Mouse (Mus musculus) forebrain, embryonic 10.5 days (tissue): ENCODE data around the gene Cdh13. TPM values are rescaled to one million over a fixed set of nuclear protein-coding genes. Genes with fewer than 3 reads are reported as not detected.
A peak's percentile ranks its signal among the peaks of the same experiment; 100 is the strongest.

ENCODE experiments used
- DNase-seq: peaks from one replicate; pipeline ENCODE4 v3.0.0-alpha.2; 2017; ENCODE audit warnings: low spot score; ENCODE audit errors: extremely low spot score
- H3K27ac ChIP-seq: fragments of 300-500 bp; sonication (generic); 2 replicates; pipeline ENCODE4 v1.5.1; 2016; ENCODE audit warnings: mild to moderate bottlenecking
- H3K27me3 ChIP-seq: fragments of 300-500 bp; sonication (generic); 2 replicates; pipeline ENCODE4 v1.6.1; 2016; ENCODE audit warnings: mild to moderate bottlenecking; ENCODE audit not compliant: poor library complexity, severe bottlenecking
- H3K36me3 ChIP-seq: fragments of 300-500 bp; sonication (generic); replicated peaks from 2 replicates; pipeline ENCODE4 v1.6.1; 2016; ENCODE audit warnings: mild to moderate bottlenecking, moderate library complexity
- H3K4me1 ChIP-seq: fragments of 300-500 bp; sonication (generic); 2 replicates; pipeline ENCODE4 v1.6.1; 2016
- H3K4me3 ChIP-seq: fragments of 300-500 bp; sonication (generic); 2 replicates; pipeline ENCODE4 v1.5.1; 2016; ENCODE audit warnings: mild to moderate bottlenecking, moderate library complexity
- H3K9me3 ChIP-seq: fragments of 300-500 bp; sonication (generic); 2 replicates; pipeline ENCODE4 v1.6.1; 2016; ENCODE audit warnings: mild to moderate bottlenecking, moderate library complexity
- WGBS: fragments of 180-500 bp; shearing (Covaris S2); methylation state at CpG from one replicate; pipeline ENCODE4 v1.1.7; 2016; 5-methylcytosine and 5-hydroxymethylcytosine counted together
- polyA plus RNA-seq: library from polyadenylated mRNA; unstranded; fragments of >200 nt; fragmentation: Nextera tagmentation; extraction: Ambion mirVana; gene quantifications from 2 replicates; pipeline ENCODE4 v1.2.1, GENCODE M21; 2016

Cdh13 gene
- polyA plus RNA-seq, 1 experiment from 2014 or later: 3.3 TPM

DNA sequence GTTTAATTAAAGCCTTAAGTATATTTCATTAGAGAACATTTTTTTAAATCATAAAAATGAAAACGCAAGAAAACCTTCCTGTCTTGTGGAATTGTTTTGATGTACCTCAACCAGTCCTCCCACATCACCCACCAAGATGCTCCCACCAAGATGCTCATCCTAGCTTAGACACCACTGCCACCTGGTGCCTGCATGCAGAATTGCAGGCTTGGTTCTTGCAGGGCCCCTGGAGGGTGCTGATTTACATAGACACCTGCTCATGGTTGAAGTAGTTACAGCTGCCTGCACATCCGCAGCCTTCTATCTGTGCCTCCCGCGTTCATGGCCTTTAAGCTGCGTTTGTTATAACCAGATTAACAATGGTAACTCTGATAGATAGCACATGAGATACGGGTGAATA lies 566.8 kb downstream of the Cdh13 start:
- Histone ChIP-seq H3K4me3 (no peak overlapping the region), H3K27ac (no peak overlapping the region), H3K27me3 (no peaks in the 10 kb centered on the region), H3K36me3 (no peaks in the 10 kb centered on the region), H3K9me3 (no peaks in the 10 kb centered on the region), H3K4me1 (peaks cover 18% of the 10 kb centered on the region)
- 27% methylated on average over 6 of the region's 6 CpGs for WGBS
- DNase-seq: peak; percentile 72

DNA sequence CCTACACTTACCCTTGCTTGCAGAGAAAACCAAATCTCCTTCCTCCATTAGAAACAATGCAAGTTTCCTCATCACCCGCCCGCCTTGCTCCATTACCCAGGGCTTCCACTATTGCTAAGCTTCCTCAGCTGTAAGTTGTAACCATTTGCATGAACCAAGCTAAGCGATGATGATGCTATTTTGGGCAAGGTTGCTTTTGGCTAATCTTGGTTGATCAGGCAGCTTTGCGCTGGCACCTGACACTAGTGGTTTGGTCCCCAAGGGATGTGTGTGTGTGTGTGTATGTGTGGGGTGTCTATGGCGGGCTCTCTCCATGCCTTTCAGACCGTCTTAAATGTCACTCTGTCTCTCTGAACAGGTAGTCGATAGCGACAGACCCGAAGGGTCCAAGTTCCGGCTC lies 567.8 kb downstream of the Cdh13 start:
- H3K36me3 ChIP-seq: no peaks in the 10 kb centered on the region
- peaks cover 8% of the 10 kb centered on the region for H3K4me1 ChIP-seq
- no peak for DNase-seq
- WGBS: 92% methylated on average over 10 of the region's 10 CpGs
- H3K27ac ChIP-seq: no peak overlapping the region
- H3K4me3 ChIP-seq: no peak overlapping the region
- H3K9me3 ChIP-seq: no peaks in the 10 kb centered on the region
- H3K27me3 ChIP-seq: no peaks in the 10 kb centered on the region

DNA sequence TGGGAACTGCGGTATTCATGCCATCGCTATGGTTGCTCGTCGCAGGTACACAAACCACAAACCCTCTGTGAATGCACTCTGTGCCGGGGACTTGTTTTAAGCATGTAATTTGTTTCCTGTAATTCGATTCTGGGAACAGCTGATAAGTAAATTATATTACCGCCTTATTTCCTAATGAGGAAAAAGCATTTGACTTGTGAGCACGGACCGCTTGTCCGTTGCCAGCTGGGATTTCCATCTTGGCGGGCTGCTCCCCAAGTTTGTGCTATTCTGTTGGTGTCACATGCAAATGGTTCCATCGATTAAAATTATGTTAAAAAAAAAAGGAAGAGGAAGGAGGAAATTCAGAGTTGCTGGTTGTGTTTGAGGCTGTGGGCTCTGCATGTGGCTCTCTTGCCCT lies 569.3 kb downstream of the Cdh13 start:
- no peaks in the 10 kb centered on the region for H3K9me3 ChIP-seq
- no peak for DNase-seq
- H3K27me3 ChIP-seq: no peaks in the 10 kb centered on the region
- no peaks in the 10 kb centered on the region for H3K36me3 ChIP-seq
- H3K4me1 ChIP-seq: no peaks in the 10 kb centered on the region
- H3K4me3 ChIP-seq: no peak overlapping the region
- H3K27ac ChIP-seq: no peak overlapping the region
- 89% methylated on average over 12 of the region's 12 CpGs for WGBS

DNA sequence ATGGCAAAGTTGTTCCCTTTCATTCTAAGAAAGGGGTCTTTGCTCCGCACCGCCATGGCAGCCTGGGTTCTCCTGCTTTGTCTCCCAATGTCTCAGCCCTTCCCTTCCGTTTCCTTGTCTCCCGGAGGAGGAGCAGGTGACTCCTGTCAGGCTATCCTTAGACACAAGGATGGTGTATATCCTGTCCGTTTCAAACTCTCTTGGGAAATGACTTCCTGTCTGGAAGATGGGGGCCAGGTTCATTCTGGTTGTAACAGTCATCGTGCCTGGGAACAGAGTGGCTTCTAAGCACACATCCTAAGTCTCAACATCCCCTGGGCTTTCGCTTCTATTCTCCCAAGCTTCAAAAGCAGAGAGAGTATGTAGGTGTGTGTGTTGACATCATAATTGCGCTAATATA lies 571.1 kb downstream of the Cdh13 start:
- Histone ChIP-seq H3K4me3 (no peak overlapping the region), H3K4me1 (no peaks in the 10 kb centered on the region), H3K36me3 (no peaks in the 10 kb centered on the region), H3K27me3 (no peaks in the 10 kb centered on the region), H3K27ac (no peak overlapping the region), H3K9me3 (no peaks in the 10 kb centered on the region)
- 92% methylated on average over 8 of the region's 8 CpGs for WGBS
- no peak for DNase-seq

DNA sequence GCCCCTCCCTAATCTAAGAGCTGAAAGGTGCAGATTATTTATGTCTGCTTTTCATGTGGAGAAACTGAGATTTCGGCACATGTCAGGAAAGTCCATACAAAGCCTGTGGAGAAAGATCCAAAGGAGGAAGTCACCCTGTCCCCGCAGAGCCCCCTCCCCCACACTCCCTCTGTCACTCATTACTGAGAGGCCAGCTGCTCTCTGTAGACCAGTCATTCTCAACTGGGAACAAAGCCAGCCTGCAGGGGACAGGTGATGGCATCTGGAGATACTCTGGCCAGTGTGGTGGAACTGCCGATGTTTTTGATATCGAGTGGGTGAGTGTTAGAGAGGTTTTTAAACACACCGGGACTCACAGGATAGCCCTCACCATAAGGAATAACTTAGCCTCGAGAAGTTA lies 582.8 kb downstream of the Cdh13 start:
- H3K4me1 ChIP-seq: peaks cover under 1% of the 10 kb centered on the region; the same call in 1 of the 2 replicates
- no peak for DNase-seq
- no peaks in the 10 kb centered on the region for H3K36me3 ChIP-seq
- WGBS: 88% methylated on average over 6 of the region's 6 CpGs
- H3K4me3 ChIP-seq: no peak overlapping the region
- no peak overlapping the region for H3K27ac ChIP-seq
- no peaks in the 10 kb centered on the region for H3K27me3 ChIP-seq
- no peaks in the 10 kb centered on the region for H3K9me3 ChIP-seq

DNA sequence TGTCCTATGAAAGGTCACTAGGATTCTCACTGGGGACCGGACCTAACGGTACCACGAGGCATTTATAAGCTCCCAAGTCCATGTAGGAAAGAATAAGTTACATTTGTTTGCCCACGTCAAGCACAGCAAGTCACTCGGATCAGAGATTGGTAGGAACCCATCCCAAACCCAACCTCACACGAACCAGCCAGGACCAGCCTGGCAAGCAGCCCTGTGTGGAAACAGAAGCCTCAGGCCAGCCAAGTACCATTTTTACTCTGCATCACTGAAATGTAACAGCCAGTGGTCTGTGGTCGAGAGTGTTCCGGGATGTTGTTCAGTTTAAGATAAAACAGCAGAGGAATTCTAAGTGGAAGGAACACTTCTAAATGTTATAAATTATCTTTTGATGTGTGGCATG lies 587.2 kb downstream of the Cdh13 start:
- Histone ChIP-seq H3K9me3 (no peaks in the 10 kb centered on the region), H3K4me1 (no peaks in the 10 kb centered on the region), H3K36me3 (no peaks in the 10 kb centered on the region), H3K27me3 (no peaks in the 10 kb centered on the region), H3K27ac (no peak overlapping the region), H3K4me3 (no peak overlapping the region)
- WGBS: 86% methylated on average over 8 of the region's 8 CpGs
- DNase-seq: no peak

DNA sequence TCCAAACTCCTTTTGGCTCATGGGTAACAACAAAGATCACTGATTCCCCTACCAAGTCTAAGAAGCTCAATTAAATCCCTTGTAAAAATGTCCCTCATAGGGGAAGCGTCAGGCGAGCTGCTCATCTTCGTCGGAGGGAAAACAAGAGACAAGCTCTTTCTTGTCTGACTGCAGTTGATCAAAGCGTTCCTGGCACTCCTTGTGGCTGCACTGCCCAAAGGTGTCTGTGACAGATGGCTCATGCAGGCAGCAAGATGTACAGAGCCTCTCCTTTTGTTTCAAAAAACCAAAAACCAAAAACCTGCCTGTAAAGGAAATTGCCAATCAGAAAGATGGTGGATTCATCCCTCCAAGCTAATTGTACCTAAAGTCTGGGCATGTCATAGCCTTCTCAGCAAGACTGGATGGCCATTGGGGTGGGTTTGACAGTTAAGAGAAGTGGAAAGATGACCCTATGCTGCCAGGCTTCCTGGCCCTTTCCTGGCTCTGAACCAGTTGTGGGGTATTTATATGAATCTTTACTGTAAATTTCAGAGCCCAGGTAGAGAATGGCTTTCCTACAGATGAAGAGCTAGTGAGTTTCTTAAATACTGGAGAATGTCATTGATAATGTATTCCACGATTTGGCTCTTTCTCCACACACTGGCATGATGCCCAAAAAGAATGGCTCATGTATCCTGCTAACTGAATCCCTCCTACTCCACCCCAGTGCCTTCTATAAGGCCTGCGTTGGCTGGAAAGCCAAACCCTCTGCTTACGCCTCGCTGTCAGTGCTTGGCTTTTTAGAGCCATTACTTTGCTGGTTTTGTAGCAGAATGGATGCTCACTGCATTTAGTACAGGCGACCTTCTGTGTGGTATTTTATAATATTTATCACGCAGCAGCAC lies 596.6 kb downstream of the Cdh13 start:
- peaks cover 5% of the 10 kb centered on the region; the same call in 1 of the 2 replicates for H3K4me1 ChIP-seq
- 89% methylated on average over 11 of the region's 11 CpGs for WGBS
- no peak for DNase-seq

DNA sequence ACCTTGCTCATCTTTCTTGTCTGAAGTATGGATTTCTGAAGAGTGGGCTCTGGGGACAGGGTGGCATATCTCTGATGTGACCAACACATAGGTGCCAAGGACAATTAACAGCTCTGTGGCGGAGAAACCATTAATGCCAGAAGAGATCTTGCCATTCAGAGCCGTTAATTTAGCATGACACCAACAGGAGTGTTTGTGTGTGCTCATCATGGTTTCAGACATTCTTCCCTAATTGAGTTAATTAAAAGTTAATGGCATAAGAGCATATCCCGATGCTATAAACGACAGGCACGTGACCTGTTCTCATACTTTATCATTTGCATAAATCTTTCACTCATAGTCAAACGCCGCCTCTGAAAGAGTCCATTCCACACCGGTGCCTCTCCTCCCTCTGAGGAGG lies 600.8 kb downstream of the Cdh13 start:
- Histone ChIP-seq H3K4me3 (no peak overlapping the region), H3K36me3 (no peaks in the 10 kb centered on the region), H3K9me3 (no peaks in the 10 kb centered on the region), H3K27me3 (no peaks in the 10 kb centered on the region), H3K4me1 (peaks cover 5% of the 10 kb centered on the region; the same call in 1 of the 2 replicates), H3K27ac (no peak overlapping the region)
- 85% methylated on average over 8 of the region's 8 CpGs for WGBS
- DNase-seq: no peak

More for the DNA sequence above, 596.6 kb downstream of the Cdh13 start:
- Histone ChIP-seq H3K27me3 (no peaks in the 10 kb centered on the region), H3K9me3 (no peaks in the 10 kb centered on the region), H3K4me3 (no peak overlapping the region), H3K27ac (no peak overlapping the region), H3K36me3 (no peaks in the 10 kb centered on the region)

DNA sequence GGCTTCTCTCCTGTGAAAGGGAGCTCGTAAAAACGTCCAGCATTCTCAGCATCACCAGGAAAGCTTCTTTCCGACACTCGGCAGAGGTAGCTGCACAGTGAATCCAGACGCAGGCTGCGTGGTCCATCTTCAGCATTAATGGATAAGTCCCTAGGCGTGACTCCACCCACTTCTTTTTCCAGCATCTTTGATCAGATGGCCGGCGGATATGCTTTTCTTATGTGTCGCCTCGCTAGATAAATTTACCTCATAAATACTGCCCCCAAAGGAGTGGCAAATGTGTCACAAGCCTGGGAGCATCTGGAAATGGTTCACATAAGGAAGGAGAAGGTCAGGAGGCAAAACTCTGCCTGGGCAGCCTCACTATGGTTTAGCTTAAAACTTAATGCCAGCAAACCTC lies 601.5 kb downstream of the Cdh13 start:
- Histone ChIP-seq H3K27me3 (no peaks in the 10 kb centered on the region), H3K4me3 (no peak overlapping the region), H3K9me3 (no peaks in the 10 kb centered on the region), H3K36me3 (no peaks in the 10 kb centered on the region), H3K4me1 (peaks cover 5% of the 10 kb centered on the region; the same call in 1 of the 2 replicates), H3K27ac (no peak overlapping the region)
- 79% methylated on average over 11 of the region's 11 CpGs for WGBS
- DNase-seq: no peak

DNA sequence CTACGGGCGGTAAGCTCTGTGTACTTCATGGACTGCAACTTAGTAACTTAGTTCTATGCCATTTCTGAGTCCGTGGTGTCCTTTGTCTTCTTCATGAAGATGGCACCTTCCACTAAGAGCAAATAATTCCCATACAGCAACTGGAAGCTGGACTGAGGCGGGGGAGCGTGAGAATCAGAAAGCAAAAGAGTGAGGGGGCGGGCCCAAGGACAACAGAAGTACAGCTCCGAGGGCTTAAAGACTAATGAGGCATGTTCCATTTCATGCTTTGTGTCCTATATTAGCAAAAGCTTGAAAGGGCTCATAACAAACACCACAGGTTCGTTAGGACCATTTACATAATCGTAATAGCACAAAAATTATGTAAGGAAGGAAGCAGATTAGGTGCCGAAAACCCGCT lies 618.9 kb downstream of the Cdh13 start:
- Histone ChIP-seq H3K9me3 (peaks cover 6% of the 10 kb centered on the region; the same call in 1 of the 2 replicates), H3K27me3 (no peaks in the 10 kb centered on the region), H3K4me1 (peaks cover 27% of the 10 kb centered on the region), H3K27ac (peak overlapping the region; percentile 76), H3K36me3 (no peaks in the 10 kb centered on the region), H3K4me3 (no peak overlapping the region)
- WGBS: 76% methylated on average over 11 of the region's 11 CpGs
- no peak for DNase-seq

DNA sequence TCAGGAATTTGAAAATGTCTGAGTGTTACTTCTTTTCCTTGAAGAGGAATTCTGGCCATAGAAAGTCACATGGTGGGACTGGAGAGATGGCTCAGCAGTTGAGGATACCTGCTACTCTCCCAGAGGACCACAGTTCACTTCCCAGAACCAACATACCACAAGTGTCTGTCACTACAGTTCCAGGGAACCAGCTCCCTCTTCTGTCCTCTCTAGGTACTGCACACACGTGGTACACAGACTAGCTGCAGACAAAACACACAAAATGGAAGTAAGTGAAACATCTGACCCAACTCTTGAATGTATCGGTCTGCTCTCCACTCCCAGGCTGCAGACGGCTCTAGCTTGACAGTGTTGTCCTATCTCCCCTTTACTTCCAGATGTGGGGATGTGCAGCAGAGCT lies 633.0 kb downstream of the Cdh13 start:
- DNase-seq: no peak
- H3K27ac ChIP-seq: no peak overlapping the region
- peaks cover 17% of the 10 kb centered on the region for H3K9me3 ChIP-seq
- H3K4me1 ChIP-seq: no peaks in the 10 kb centered on the region
- no peaks in the 10 kb centered on the region for H3K27me3 ChIP-seq
- no peak overlapping the region for H3K4me3 ChIP-seq
- H3K36me3 ChIP-seq: no peaks in the 10 kb centered on the region
- WGBS: 87% methylated on average over 3 of the region's 3 CpGs

DNA sequence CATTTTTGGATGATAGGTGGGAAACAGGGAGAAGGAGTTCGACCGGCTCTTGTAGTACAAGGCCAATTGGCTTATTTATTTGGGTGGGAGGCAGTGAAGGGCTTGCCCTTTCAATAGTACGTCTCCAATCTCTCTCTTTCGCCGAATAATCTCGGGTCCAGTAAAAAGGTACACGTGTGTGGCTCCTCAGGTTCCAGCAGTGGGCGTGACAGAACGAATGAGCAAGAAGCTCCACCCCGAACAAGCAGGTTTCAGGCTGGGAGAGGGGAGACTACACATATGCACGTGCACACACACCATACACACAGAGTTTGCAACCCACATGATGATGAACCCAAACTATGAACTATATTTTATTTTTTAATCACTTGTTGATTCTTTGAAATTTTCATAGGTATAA lies 653.9 kb downstream of the Cdh13 start:
- peaks cover 6% of the 10 kb centered on the region; the same call in 1 of the 2 replicates for H3K9me3 ChIP-seq
- 16% methylated on average over 11 of the region's 11 CpGs for WGBS

DNA sequence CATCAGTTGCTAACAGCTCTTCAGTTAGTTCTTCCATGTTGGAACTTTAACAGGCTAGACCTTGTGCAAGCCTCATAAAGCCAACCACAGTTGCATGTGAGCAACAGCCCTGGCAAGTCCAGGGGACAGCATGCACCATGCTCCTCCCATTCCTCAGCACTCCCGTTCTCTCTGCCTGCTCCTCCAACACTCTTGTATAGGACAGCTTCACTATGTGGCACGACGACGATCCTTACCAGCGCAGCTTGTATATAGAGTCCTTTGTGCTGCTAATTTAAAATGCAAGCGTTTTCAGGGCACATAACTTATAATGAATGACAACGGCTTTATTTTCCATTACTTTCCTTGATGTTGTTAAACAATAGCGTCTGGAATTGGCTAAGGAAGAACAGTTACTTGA lies 654.5 kb downstream of the Cdh13 start:
- peaks cover 6% of the 10 kb centered on the region; the same call in 1 of the 2 replicates for H3K9me3 ChIP-seq
- no peak for DNase-seq
- peaks cover 13% of the 10 kb centered on the region for H3K4me1 ChIP-seq
- WGBS: 29% methylated on average over 8 of the region's 8 CpGs
- H3K4me3 ChIP-seq: no peak overlapping the region
- peaks cover 4% of the 10 kb centered on the region; the same call in 1 of the 2 replicates for H3K27me3 ChIP-seq
- no peak overlapping the region for H3K27ac ChIP-seq
- no peaks in the 10 kb centered on the region for H3K36me3 ChIP-seq

More for the DNA sequence above, 653.9 kb downstream of the Cdh13 start:
- H3K27ac ChIP-seq: no peak overlapping the region
- peaks cover 13% of the 10 kb centered on the region for H3K4me1 ChIP-seq
- DNase-seq: no peak
- peaks cover 4% of the 10 kb centered on the region; the same call in 1 of the 2 replicates for H3K27me3 ChIP-seq
- H3K36me3 ChIP-seq: no peaks in the 10 kb centered on the region
- no peak overlapping the region for H3K4me3 ChIP-seq
